Mouse (Mus musculus): ENCODE data around the gene Mmd.

- TF ChIP-seq CTCF (IDR thresholded peaks at IDR 0.05; ENCODE audit: low read depth, low read length) (no peak), GATA1 (IDR thresholded peaks at IDR 0.05; ENCODE audit: borderline replicate concordance, low read length) (no peak), TAL1 (conservative IDR thresholded peaks at IDR 0.05; ENCODE audit: low read depth, low read length) (no peak), POLR2AphosphoS5 (IDR thresholded peaks at IDR 0.05; ENCODE audit: insufficient replicate concordance, low read depth, low read length) (no peak)
These were observed 1.5 kb downstream of the Mmd start for GRCm38 (mm10) chr11:90250730-90251129.

All from G1E (cell line).